Mouse (Mus musculus) midbrain, embryonic 16.5 days (tissue): Measurements from ENCODE around the gene Vmn2r67. TPM values are rescaled to one million over a fixed set of nuclear protein-coding genes. Genes with fewer than 3 reads are reported as not detected.
"Not testable (repeated sequence)": the region's sequence is repeated elsewhere in the genome, so short reads cannot be mapped to it uniquely, and the experiment has no call there.

ENCODE experiments used
- ATAC-seq: fragments of 200-750 bp; cut with Nextera tagmentation; 2 replicates; pipeline ENCODE4 v1.8.0; 2017; ENCODE audit warnings: moderate TSS enrichment
- H3K27ac ChIP-seq: fragments of 300-500 bp; sonication (generic); 2 replicates; pipeline ENCODE4 v1.5.1; 2014; ENCODE audit warnings: mild to moderate bottlenecking, low read length, mixed read lengths
- H3K27me3 ChIP-seq: fragments of 300-500 bp; sonication (generic); 2 replicates; pipeline ENCODE4 v1.6.1; 2014; ENCODE audit warnings: low read depth, low read length, mixed read lengths; ENCODE audit not compliant: control insufficient read depth, insufficient read depth
- H3K36me3 ChIP-seq: fragments of 300-500 bp; sonication (generic); 2 replicates; pipeline ENCODE4 v1.6.1; 2014; ENCODE audit warnings: mild to moderate bottlenecking, low read length, moderate library complexity, mixed read lengths; ENCODE audit not compliant: control insufficient read depth, insufficient read depth
- H3K4me1 ChIP-seq: fragments of 300-500 bp; sonication (generic); 2 replicates; pipeline ENCODE4 v1.6.1; 2014; ENCODE audit warnings: mild to moderate bottlenecking, low read length, mixed read lengths; ENCODE audit not compliant: control insufficient read depth, insufficient read depth
- H3K4me2 ChIP-seq: fragments of 300-500 bp; sonication (generic); 2 replicates; pipeline ENCODE4 v1.6.1; 2014; ENCODE audit warnings: mild to moderate bottlenecking, low read length, mixed read lengths
- H3K4me3 ChIP-seq: fragments of 300-500 bp; sonication (generic); 2 replicates; pipeline ENCODE4 v1.5.1; 2014; ENCODE audit warnings: low read depth, mild to moderate bottlenecking, low read length, moderate library complexity, mixed read lengths
- H3K9ac ChIP-seq: fragments of 300-500 bp; sonication (generic); 2 replicates; pipeline ENCODE4 v1.6.1; 2014; ENCODE audit warnings: low read depth, low read length, mixed read lengths
- H3K9me3 ChIP-seq: fragments of 300-500 bp; sonication (generic); replicated peaks from 2 replicates; pipeline ENCODE4 v1.6.1; 2014; ENCODE audit warnings: mild to moderate bottlenecking, low read length, mixed read lengths; ENCODE audit not compliant: control insufficient read depth, poor library complexity, severe bottlenecking
- WGBS: fragments of 180-500 bp; shearing (Covaris S2); extraction: QIAGEN DNeasy Blood & Tissue Kit; methylation state at CpG from one replicate; pipeline ENCODE4 v1.1.7; 2014; 5-methylcytosine and 5-hydroxymethylcytosine counted together
- polyA plus RNA-seq: library from polyadenylated mRNA; unstranded; fragments of >200 nt; fragmentation: Nextera tagmentation; extraction: Ambion mirVana; gene quantifications from 2 replicates; pipeline ENCODE4 v1.2.1, GENCODE M21; 2015

Vmn2r67 gene
- not detected in 2 replicates for polyA plus RNA-seq

- WGBS: 83% methylated on average over 3 of the region's 3 CpGs
- no peaks in the 10 kb centered on the region for H3K4me1 ChIP-seq
- ATAC-seq: no peak
- H3K4me3 ChIP-seq: no peak within 1 kb of the TSS
- H3K9ac ChIP-seq: no peak within 1 kb of the TSS
- H3K36me3 ChIP-seq: no peaks in the 10 kb centered on the region
- no peak within 1 kb of the TSS for H3K27ac ChIP-seq
- H3K4me2 ChIP-seq: no peak within 1 kb of the TSS
- H3K9me3 ChIP-seq: no peaks in the 10 kb centered on the region
- H3K27me3 ChIP-seq: no peaks in the 10 kb centered on the region
Observed at GRCm38 (mm10) chr7:85155898-85156297, at the start of gene Vmn2r67. Vmn2r67 (minus strand) TSS chr7:85155998.

- not testable (repeated sequence) for H3K4me2 ChIP-seq, H3K36me3 ChIP-seq, H3K9me3 ChIP-seq, H3K4me1 ChIP-seq, H3K27me3 ChIP-seq, H3K27ac ChIP-seq, ATAC-seq, H3K4me3 ChIP-seq, H3K9ac ChIP-seq
- 34% methylated on average over 2 of the region's 2 CpGs for WGBS
Observed at GRCm38 (mm10) chr7:85104531-85104930, 51.3 kb downstream of the Vmn2r67 start.

Other genes with a start within 250 kb of the Vmn2r67 start
- not detected in 2 replicates for gene Vmn2r65, start 191.9 kb downstream of the Vmn2r67 start, polyA plus RNA-seq
- gene Vmn2r66, start 143.7 kb downstream of the Vmn2r67 start, polyA plus RNA-seq: not detected in 2 replicates
- not detected in 2 replicates for gene Vmn2r68, start 81.8 kb upstream of the Vmn2r67 start, polyA plus RNA-seq